Mouse (Mus musculus) CH12.LX (cell line): ENCODE results near the gene Phf21a. TPM values are rescaled to one million over a fixed set of nuclear protein-coding genes. Genes with fewer than 3 reads are reported as not detected.

Experiments used
- DNase-seq: peaks from one replicate; pipeline ENCODE4 v3.0.0-alpha.2; 2013; ENCODE audit errors: extremely low read depth
- H3K27ac ChIP-seq: 2 replicates; pipeline ENCODE4 v1.5.1; 2012; ENCODE audit warnings: low read depth, mild to moderate bottlenecking, control low read depth, moderate library complexity; ENCODE audit not compliant: insufficient read depth
- H3K27me3 ChIP-seq: replicated peaks from 2 replicates; pipeline ENCODE3; 2012; ENCODE audit warnings: inconsistent platforms
- H3K36me3 ChIP-seq, 2 experiments: replicated peaks in 1 of 2; 2 replicates each; pipeline versions ENCODE3 to v1.6.1; 2012; ENCODE audit warnings: inconsistent platforms in 1 of 2, low read length in 1 of 2, mild to moderate bottlenecking in 1 of 2, mixed read lengths in 1 of 2, moderate library complexity in 1 of 2; ENCODE audit not compliant: control insufficient read depth in 1 of 2, insufficient read depth in 1 of 2
- H3K4me1 ChIP-seq, 2 experiments: 2 replicates each; pipeline ENCODE4 v1.6.1; 2012; ENCODE audit warnings: inconsistent platforms in 1 of 2, moderate library complexity in 1 of 2; ENCODE audit not compliant: insufficient read depth in 2 of 2, control insufficient read depth in 1 of 2
- H3K4me2 ChIP-seq: 2 replicates; pipeline ENCODE4 v1.6.1; 2012; ENCODE audit warnings: low read depth, mild to moderate bottlenecking, control low read depth; ENCODE audit not compliant: poor library complexity, insufficient read depth, severe bottlenecking
- H3K4me3 ChIP-seq, 3 experiments: fragments of 150-350 bp in 1 of 3; sonication (generic) in 1 of 3; replicated peaks in 1 of 3; 2 replicates each; pipeline versions ENCODE3 to v1.5.1; 2011 to 2012; ENCODE audit warnings: low read depth in 2 of 3, low read length in 2 of 3, mild to moderate bottlenecking in 2 of 3, moderate library complexity in 2 of 3, control low read depth in 1 of 3, improper control_type of control experiment in 1 of 3, inconsistent platforms in 1 of 3, mixed read lengths in 1 of 3; ENCODE audit not compliant: poor library complexity in 1 of 3
- H3K79me2 ChIP-seq: replicated peaks from 2 replicates; pipeline ENCODE4 v1.6.1; 2012; ENCODE audit warnings: mild to moderate bottlenecking, moderate library complexity; ENCODE audit not compliant: control insufficient read depth, poor library complexity, insufficient read depth, severe bottlenecking; ENCODE audit errors: extremely low read depth
- H3K9ac ChIP-seq: 2 replicates; pipeline ENCODE4 v1.6.1; 2012; ENCODE audit warnings: low read depth, mild to moderate bottlenecking, control low read depth, moderate library complexity; ENCODE audit not compliant: insufficient read depth
- H3K9me3 ChIP-seq: replicated peaks from 2 replicates; pipeline ENCODE3; 2012; ENCODE audit warnings: low read length, inconsistent platforms, mixed read lengths
- BHLHE40 ChIP-seq: IDR thresholded peaks from 2 replicates; pipeline ENCODE4 v1.6.1; 2011; ENCODE audit warnings: mild to moderate bottlenecking, low read depth, low read length, improper control_type of control experiment
- CHD1 ChIP-seq: IDR thresholded peaks from 2 replicates; pipeline ENCODE4 v1.6.1; 2012; ENCODE audit warnings: low read depth, low read length, improper control_type of control experiment, inconsistent platforms
- CHD2 ChIP-seq: IDR thresholded peaks from 2 replicates; pipeline ENCODE4 v1.6.1; 2011; ENCODE audit warnings: low read length, improper control_type of control experiment
- CTCF ChIP-seq, 2 experiments: IDR thresholded peaks in 1 of 2; conservative IDR thresholded peaks in 1 of 2; 2 replicates each; pipeline ENCODE4 v1.5.1; 2011 to 2012; ENCODE audit warnings: low read depth in 2 of 2, low read length in 2 of 2, improper control_type of control experiment in 1 of 2, inconsistent platforms in 1 of 2, mild to moderate bottlenecking in 1 of 2, moderate library complexity in 1 of 2
- ETS1 ChIP-seq: conservative IDR thresholded peaks from 2 replicates; pipeline ENCODE4 v1.6.1; 2012; ENCODE audit warnings: low read depth, mild to moderate bottlenecking, inconsistent platforms, low read length, improper control_type of control experiment, moderate library complexity
- HCFC1 ChIP-seq: IDR thresholded peaks from 2 replicates; pipeline ENCODE4 v1.6.1; 2012; ENCODE audit warnings: low read depth, mild to moderate bottlenecking, inconsistent platforms, low read length, improper control_type of control experiment
- MAX ChIP-seq: IDR thresholded peaks from 2 replicates; pipeline ENCODE4 v1.6.1; 2011; ENCODE audit warnings: low read length, improper control_type of control experiment
- MEF2A ChIP-seq: IDR thresholded peaks from 2 replicates; pipeline ENCODE4 v1.6.1; 2014; ENCODE audit warnings: low read depth, mild to moderate bottlenecking, inconsistent platforms, low read length, improper control_type of control experiment, borderline replicate concordance
- MXI1 ChIP-seq: IDR thresholded peaks from 2 replicates; pipeline ENCODE4 v1.6.1; 2011; ENCODE audit warnings: mild to moderate bottlenecking, low read depth, low read length, improper control_type of control experiment
- NELFE ChIP-seq: IDR thresholded peaks from 2 replicates; pipeline ENCODE4 v1.6.1; 2011; ENCODE audit warnings: low read depth, low read length, improper control_type of control experiment
- NRF1 ChIP-seq: IDR thresholded peaks from 2 replicates; pipeline ENCODE4 v1.6.1; 2014; ENCODE audit warnings: low read depth, mild to moderate bottlenecking, inconsistent platforms, low read length, improper control_type of control experiment, moderate library complexity
- POLR2A ChIP-seq: IDR thresholded peaks from 2 replicates; pipeline ENCODE4 v1.6.1; 2011; ENCODE audit warnings: low read depth, mild to moderate bottlenecking, improper control_type of control experiment, low read length
- POLR2AphosphoS2 ChIP-seq: IDR thresholded peaks from 2 replicates; pipeline ENCODE4 v1.6.1; 2011; ENCODE audit warnings: low read depth, low read length, improper control_type of control experiment
- TBP ChIP-seq: conservative IDR thresholded peaks from 2 replicates; pipeline ENCODE4 v1.6.1; 2011; ENCODE audit warnings: low read depth, low read length, improper control_type of control experiment
- TCF12 ChIP-seq: IDR thresholded peaks from 2 replicates; pipeline ENCODE4 v1.6.1; 2014; ENCODE audit warnings: low read depth, mild to moderate bottlenecking, inconsistent platforms, low read length, improper control_type of control experiment
- UBTF ChIP-seq: IDR thresholded peaks from 2 replicates; pipeline ENCODE4 v1.6.1; 2012; ENCODE audit warnings: low read depth, mild to moderate bottlenecking, inconsistent platforms, low read length, improper control_type of control experiment, moderate library complexity
- USF2 ChIP-seq: conservative IDR thresholded peaks from 2 replicates; pipeline ENCODE4 v1.6.1; 2011; ENCODE audit warnings: low read depth, low read length, improper control_type of control experiment
- ZC3H11A ChIP-seq: IDR thresholded peaks from 2 replicates; pipeline ENCODE4 v1.6.1; 2012; ENCODE audit warnings: low read depth, mild to moderate bottlenecking, inconsistent platforms, low read length, improper control_type of control experiment
- ZKSCAN1 ChIP-seq: IDR thresholded peaks from 2 replicates; pipeline ENCODE4 v1.6.1; 2012; ENCODE audit warnings: low read depth, inconsistent platforms, low read length, improper control_type of control experiment, borderline replicate concordance
- ZNF384 ChIP-seq: IDR thresholded peaks from 2 replicates; pipeline ENCODE4 v1.6.1; 2012; ENCODE audit warnings: low read depth, low read length, improper control_type of control experiment, inconsistent platforms
- dilution Hi-C: fragments of 300-500 bp; cut with MboI; formaldehyde crosslinking; loops from 2 replicates; pipeline ENCODE4 v1.14.3; 2020; ENCODE audit warnings: low sequenced_read_pairs; ENCODE audit not compliant: extremely low pct_unique_long_range_greater_than_20kb, extremely low pct_ligation_motif_present
- in situ Hi-C: fragments of 300-500 bp; cut with MboI; formaldehyde crosslinking; loops from 3 replicates; pipeline ENCODE4 v1.14.3; 2019; ENCODE audit warnings: low sequenced_read_pairs, low pct_ligation_motif_present, low pct_unique_long_range_greater_than_20kb, mixed read lengths
- polyA plus RNA-seq: library from polyadenylated mRNA; unstranded; fragments of >175 nt; gene quantifications from 2 replicates; pipeline ENCODE4 v1.2.1, GENCODE M21; 2012; ENCODE audit warnings: low read depth; ENCODE audit not compliant: insufficient read length
- total RNA-seq, 2 experiments: library from RNA; depleted of rRNA; stranded (reverse); fragments of 300-350 nt in 1 of 2; fragments of >200 nt in 1 of 2; gene quantifications; 2 replicates each; pipeline ENCODE4 v1.2.3; 2012 to 2014

Phf21a gene
- total and polyA plus RNA-seq, 3 experiments: 10.2 to 24.5 (median 12.0) TPM

DNA sequence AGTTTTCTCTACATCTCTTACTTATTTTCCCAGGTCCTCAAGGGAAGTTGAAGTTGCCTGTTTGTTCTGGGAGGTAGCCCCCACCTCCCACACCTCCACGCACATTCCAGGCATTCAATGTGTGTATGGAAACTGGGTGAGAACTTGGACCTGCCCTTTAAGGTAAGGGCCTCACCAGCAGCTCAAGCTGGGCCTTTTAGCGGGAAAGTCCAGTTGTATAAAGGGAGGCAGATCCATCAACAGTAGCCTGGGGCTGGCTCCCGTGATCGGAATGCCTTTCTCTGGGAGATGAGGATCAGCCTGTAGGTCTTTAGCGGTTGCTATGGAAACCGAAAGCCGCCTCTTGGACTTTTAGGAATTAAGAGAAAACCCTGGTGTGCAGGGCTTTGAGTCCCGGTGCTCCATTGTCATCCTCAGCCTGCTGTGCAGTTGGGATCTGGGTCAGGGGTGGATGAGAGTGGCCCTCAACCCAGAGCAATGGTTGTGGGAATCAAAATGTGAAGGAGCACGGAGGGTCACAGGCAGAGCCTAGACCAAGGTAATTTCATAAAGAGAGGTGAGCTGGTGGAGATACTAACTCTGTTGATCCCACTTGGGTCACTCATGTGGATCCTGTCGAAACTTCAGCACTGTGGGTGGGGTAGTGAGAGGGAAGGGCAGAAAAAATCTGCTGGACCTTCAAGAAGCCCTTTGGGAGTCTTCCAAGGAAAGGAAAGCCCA lies 279.2 kb downstream of the Phf21a start:
- no peak for DNase-seq
- no peak overlapping the region for H3K9ac ChIP-seq
- no peak overlapping the region for H3K27ac ChIP-seq
- dilution Hi-C loops: no loop called here
- H3K27me3 ChIP-seq: peaks cover 9% of the 10 kb centered on the region
- H3K36me3 ChIP-seq: peaks cover 0 to 6% of the 10 kb centered on the region in 2 experiments
- H3K4me3 ChIP-seq: no peak overlapping the region
- no peak for TF ChIP-seq NELFE
- TF ChIP-seq CHD1: no peak
- TF ChIP-seq UBTF: no peak
- TF ChIP-seq HCFC1: no peak
- TF ChIP-seq ZNF384: no peak
- no peak for TF ChIP-seq MEF2A
- no peak for TF ChIP-seq POLR2AphosphoS2
- TF ChIP-seq USF2: no peak
- TF ChIP-seq POLR2A: no peak
- no peak for TF ChIP-seq TBP
- TF ChIP-seq ZC3H11A: no peak
- no peak for TF ChIP-seq MXI1
- no peak for TF ChIP-seq CTCF (conservative IDR thresholded peaks at IDR 0.05 in 1 of 2, IDR thresholded peaks at IDR 0.05 in 1 of 2; ENCODE audit: low read depth in 2 of 2, low read length in 2 of 2)
- TF ChIP-seq, all 38 proteins: peak for 0
- Histone ChIP-seq H3K9me3 (no peaks in the 10 kb centered on the region), H3K4me2 (no peak overlapping the region), H3K79me2 (peaks cover 9% of the 10 kb centered on the region), H3K4me1 (peaks cover 16 to 35% of the 10 kb centered on the region in 2 experiments)
- in situ Hi-C loops: no loop called here

DNA sequence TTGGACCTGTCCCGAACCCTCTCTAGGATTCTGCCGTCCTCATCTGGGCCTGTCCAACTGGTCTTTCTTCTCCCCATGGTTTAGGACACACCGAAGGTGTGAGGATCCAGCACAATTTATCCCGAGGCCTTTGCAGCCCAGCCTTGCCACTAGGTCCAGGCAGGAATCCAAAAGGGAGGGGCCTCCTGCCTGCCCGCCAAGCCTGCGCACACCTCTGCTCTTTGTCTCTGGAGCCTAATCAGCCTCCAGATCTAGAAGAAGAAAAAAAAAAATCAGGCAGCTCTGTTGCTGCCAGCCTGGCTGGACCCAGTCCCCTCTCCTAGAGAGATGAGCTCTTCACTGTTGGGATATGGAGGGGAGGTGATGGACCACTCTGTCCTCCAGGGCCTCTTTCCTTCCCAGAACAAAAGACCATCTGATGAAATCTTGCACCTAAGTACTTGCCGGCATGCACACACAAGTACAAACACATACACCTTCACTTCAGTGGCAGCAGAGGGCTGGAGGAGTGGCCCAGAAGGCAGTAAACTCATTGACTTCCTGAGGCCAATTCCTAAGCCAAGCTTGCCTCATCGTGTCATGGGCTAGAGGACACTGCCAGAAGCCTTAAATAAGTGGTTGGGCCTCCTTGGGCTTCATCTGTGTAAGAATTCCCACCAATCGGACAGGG lies 280.0 kb downstream of the Phf21a start:
- Histone ChIP-seq H3K79me2 (peaks cover 9% of the 10 kb centered on the region), H3K9ac (no peak overlapping the region), H3K4me3 (no peak overlapping the region), H3K9me3 (no peaks in the 10 kb centered on the region), H3K36me3 (peaks cover 6 to 13% of the 10 kb centered on the region in 2 experiments), H3K4me2 (no peak overlapping the region)
- in situ Hi-C loops: no loop called here
- TF ChIP-seq ZNF384: no peak
- no peak for TF ChIP-seq NRF1
- no peak for TF ChIP-seq ZKSCAN1
- TF ChIP-seq TCF12: no peak
- TF ChIP-seq MAX: no peak
- TF ChIP-seq UBTF: no peak
- TF ChIP-seq ZC3H11A: no peak
- no peak for TF ChIP-seq BHLHE40
- TF ChIP-seq TBP: no peak
- no peak for TF ChIP-seq CHD1
- TF ChIP-seq CHD2: no peak
- no peak for TF ChIP-seq MXI1
- no peak for TF ChIP-seq ETS1
- TF ChIP-seq, all 38 proteins: peak for 0
- dilution Hi-C loops: no loop called here
- H3K27ac ChIP-seq: no peak overlapping the region
- H3K4me1 ChIP-seq: peaks cover 13 to 43% of the 10 kb centered on the region in 2 experiments
- H3K27me3 ChIP-seq: peaks cover 9% of the 10 kb centered on the region
- DNase-seq: no peak
